Mouse (Mus musculus) urinary bladder, postnatal 14 days (tissue): ENCODE results near the gene Acoxl.

ENCODE experiments used
- DNase-seq: peaks from one replicate; pipeline ENCODE4 v3.0.0; 2021; ENCODE audit warnings: low spot score

Acoxl gene

DNA sequence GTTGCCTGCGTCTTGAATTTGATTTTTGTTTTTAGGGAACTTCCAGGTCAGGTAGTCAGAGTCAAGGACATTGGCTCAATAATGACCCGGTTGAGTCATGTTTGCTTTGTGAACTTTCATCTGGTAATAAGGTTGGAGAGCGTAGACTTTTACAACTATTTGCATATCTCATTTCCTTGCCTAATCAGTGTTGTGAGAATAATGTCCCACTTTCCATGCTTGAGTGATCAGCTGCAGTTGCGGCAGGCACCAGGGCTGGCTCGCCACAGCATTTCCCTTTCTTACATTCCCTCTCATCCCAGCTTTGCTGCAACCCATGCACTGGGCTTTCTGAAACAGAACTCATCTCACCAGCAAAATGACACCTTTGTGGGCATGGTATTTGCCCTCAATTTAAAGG, 59.0 kb downstream of the Acoxl start:
- no peak for DNase-seq

DNA sequence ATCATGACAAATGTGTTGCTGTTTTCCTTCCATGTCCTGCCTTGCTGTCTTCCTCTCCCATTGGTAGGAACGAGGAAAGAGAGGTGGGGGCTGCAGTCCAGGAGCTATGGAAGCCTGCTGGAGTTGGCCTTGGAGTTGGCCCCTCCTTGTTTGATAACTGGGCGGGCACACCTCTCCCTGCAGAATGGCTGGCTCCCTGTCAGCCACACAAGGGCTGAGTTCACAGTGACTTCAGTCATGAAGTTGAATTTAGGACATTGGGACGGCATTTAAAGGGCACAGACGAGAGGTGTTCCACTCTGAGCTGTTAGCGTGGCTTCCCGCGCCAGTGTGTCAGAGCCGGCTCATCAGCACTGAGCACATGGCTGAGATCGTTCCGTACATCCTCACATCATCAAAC, 66.2 kb downstream of the Acoxl start:
- DNase-seq = no peak

DNA sequence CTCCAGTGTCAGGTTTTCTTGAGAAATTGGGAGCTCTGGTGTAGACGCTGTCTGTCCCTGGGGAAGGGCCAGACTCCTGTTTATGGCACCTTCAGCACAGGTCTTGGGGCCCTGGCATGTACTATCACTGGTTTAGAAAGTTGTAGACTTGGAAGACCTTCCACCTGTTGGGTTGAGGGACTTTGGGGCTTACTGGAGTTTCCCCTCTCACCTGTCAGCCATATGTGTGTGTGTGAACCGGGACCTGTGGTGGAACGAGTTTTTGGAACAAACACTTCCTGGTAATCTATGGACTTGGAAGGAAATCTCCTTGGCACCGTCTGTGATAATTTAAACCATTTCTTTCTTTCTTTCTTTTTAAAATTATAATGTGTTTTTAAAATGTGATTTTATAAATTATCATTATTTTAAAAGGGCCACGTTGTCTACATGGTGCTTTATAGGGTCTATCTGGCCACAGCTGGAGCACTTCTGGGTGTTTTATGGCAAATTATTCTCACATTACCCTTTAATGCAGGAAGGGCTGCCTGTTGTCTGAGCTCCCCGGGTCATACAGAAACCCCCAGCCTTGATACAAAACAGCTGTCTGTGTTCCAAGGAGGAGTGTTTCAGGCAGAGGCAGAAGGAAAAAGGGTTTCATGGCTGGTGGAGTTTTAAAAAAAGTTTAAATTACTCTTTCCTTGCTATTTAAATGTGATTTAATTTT, 68.5 kb downstream of the Acoxl start:
- DNase-seq = no peak

DNA sequence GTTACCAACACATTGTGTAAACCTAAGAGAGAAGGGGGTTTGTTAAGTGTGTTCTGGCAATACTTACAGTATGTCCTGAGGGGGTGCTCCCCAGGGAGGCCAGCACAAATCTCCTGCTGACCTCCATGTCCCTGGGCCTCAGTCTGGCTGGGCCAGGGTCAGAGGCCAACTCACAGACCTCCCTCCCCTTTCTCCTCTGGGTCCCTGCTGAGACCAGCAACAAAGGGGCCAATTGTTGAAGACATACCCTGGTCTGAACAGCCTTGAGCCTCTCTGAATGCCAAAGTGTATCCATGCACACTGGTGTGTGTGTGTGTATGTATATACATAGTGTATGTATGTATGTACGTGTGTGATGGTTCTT, 69.0 kb downstream of the Acoxl start:
- DNase-seq = no peak

DNA sequence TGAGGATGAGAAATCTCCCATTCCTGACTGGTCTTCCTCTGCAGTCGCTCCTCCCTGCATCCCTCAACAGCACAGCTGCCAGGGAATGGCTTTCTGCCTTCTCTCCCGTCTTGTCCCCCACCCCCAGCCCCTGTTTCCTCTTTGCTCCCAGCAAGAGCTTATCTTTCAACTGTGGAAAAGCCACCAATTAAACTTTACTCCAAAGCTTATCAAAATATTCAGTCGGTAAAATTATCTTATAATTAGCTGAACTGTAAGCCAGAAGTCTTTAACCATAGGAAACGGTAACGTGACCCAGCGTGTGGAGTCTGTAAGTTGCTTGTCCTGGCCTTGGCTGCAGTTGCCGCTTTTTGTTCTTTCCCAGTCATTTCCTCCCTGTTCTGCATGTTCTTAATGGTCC, 70.2 kb downstream of the Acoxl start:
- DNase-seq = no peak

DNA sequence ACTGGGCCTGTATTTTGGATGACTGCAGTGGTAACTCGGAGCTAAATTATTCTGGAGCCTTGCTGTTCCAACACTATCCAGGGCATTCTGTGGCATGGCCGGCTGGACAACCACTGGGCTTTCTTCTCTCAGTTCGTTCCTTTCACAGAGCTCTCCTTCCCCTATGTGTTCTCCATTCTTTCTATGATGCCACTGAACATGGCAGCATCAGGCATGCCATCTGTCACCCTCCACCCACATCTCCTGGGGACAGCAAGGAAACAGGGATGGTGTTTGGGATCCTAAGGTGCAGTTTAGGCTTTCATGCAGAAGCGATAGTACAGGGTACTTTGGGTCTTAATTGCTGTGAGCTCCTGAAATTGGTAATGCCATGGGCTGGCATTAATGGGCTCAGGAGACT, 71.1 kb downstream of the Acoxl start:
- DNase-seq = no peak

DNA sequence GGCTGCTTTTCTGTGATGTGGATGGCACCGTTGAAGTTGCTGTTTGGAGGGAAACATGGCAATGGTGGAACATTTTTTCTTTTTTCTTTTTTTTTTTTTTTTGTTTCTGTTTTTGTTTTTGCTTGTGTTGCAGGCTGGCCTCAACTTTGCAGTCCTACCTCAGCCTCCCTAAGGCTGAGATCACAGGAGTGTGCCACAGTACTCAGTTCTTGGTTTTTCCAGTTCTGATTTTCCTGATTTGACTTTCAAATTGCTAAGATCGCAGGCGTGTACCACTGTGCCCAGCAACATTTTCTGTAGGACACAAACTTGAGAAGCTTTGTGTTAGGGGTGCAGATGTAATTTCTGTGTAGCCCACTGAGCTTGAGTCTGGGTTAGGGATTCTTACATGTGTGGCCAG, 72.9 kb downstream of the Acoxl start:
- DNase-seq = no peak

DNA sequence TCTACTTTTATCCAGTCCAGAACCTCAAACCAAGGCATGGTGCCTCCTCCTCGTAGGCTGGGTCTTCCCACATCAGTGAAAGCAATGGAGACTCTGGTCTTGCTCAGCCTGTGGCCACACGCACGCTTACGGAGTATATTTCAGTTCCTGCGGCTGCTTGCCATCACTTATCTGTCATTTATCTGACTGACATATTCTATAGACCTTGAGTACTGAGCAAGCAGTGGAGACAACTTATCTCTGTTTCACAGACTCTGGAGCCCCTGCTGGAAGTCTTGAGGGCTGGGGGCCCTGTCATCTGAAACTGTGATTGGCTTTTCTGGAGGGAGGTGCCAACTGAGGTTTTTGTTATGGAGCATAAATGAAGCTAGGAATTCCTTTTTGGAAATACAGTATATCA, 75.4 kb downstream of the Acoxl start:
- no peak for DNase-seq

DNA sequence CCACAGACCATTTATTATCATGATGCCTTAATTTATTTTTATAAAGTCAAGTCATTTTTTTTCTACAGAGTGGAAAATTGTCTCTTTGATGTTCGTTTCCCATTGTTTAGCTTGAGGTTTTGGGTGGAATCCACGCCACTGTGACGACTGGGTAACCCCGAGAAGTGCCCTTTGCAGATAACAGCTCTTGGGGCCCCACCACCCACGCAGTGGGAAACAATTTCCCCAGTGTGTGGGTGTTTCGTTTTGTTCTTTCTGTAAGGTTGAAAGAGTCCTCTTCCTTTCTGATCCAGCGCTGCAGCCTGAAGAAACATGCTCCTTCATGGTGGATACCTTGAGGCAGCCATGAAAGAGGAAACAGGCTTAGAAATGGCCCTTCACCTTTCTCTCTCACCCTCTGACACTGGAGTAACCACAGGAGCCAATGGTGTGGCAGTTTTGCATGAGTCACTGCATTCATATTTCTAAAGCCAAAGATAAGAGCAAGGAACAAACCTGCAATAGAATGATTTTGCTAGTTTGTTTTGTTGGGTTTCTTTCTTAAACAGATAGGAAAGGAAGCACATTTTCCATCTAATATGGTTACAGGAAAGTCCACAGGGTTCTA, 78.2 kb downstream of the Acoxl start:
- DNase-seq = no peak

DNA sequence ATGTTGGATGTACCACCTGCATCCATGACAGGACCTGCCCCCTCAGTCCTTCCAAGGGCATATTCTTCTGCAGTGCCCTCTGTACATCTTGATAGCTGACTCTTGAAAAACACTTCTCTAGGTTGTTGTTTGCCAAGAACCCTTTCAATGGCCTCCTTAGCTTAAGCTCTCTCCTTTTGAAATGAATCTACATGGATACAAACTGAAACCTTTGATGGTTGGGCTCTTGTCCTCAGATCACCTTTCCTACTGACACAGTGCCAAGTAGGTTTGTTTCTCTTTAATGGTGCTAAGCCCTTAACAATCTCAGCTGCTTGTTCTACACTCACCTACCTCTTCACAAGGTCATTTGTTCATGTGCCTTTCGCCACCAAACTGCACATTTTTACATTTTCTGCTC, 81.1 kb downstream of the Acoxl start:
- DNase-seq = no peak

DNA sequence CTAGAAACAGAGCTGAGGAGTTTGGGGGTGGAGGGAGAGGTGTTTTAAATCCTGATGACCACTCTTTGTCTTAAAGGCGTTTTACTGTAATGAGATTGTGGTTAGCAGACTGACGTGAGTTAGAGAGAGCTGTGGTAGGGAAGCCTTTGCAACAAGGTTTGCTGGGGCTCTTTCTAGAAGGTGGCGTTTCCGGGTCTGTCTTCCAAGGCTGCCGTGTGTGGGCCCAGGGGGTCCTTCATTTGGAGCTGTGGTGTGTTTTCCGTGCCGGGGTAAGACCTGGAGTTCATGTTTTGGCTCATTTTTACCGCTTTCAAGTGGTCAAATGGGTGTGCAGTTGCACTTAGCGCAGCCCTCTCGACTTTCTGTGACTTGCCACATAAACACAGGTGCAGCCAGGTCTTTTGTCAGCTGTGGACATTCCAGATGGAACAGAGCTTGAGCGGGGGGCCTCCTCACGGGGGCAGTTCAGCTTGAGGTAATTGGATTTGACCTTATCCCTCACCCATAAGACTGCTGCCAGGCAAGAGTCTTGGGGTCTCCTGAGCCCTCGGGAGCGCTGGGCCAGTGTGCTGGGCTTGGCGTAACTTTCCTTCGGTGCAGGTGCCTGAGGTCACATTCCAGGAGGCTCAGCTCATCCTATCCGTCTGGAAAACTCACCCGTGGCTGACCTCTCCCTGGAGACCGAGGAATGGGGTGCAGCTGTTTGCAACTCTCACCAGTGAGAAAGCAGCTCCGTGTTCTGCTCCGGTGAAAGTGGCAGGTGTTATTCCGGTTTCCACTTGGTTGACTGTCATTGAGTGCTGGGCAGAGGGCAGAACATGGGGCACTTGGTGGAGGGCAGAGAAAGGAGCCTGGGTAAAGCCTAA, 83.6 kb downstream of the Acoxl start:
- no peak for DNase-seq

DNA sequence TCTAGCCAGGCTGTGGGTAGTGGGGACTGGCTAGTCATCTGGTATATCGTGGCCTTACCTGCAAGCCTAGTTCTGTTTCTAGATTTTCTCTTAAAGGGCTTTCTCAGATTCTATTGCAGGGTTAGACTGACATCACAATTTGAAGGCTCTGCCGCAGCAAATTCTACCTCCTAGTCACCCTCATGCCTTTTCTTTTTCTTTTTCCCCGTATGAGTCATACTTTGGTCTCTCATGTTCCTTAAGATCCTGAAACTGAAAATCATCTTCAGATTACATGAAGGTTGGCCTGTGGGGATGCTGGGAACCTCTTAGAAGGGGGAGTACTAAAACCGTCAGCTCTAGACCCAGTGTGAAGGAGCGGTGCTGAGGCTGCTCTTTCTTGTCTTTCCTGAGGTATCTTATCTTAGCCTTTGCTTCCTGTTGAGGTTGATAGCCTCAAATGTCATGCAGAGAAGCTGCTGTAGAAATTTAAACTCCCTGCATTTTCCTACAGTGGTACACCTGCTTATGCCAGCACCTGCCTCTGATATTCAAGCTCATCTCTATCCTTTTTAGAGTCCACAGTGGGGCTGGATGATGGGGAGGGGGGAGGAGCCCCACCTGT, 84.5 kb downstream of the Acoxl start:
- no peak for DNase-seq

DNA sequence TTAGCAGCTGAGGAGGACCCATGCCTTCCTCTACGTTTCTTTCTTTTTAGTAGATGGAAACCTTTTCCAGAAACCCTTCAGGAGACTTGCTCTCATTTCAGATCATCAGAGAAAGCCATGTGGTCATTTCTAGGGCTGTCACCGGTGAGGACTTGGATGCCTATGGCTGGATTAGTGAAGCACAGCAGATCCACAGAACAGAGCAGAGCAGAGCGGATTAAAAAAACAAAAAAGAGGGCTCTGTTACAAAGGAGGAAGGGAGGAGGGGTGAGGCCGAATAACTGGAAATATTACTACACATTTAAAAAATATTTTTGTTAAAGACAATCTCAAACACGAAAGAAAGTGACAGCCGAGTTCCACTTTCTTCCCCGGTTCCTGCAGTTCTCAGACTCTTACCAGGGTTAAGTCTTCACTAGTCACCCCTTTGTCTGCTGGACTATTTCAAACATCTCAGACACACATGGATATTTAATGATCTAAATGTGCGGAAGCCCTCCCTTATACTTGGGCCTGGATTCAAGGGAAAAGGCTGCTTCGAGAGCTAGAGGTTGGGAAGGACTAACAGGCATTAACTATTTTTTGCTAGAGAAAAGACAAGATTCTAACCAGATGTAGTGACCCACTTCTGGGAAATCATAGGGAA, 88.1 kb downstream of the Acoxl start:
- no peak for DNase-seq

DNA sequence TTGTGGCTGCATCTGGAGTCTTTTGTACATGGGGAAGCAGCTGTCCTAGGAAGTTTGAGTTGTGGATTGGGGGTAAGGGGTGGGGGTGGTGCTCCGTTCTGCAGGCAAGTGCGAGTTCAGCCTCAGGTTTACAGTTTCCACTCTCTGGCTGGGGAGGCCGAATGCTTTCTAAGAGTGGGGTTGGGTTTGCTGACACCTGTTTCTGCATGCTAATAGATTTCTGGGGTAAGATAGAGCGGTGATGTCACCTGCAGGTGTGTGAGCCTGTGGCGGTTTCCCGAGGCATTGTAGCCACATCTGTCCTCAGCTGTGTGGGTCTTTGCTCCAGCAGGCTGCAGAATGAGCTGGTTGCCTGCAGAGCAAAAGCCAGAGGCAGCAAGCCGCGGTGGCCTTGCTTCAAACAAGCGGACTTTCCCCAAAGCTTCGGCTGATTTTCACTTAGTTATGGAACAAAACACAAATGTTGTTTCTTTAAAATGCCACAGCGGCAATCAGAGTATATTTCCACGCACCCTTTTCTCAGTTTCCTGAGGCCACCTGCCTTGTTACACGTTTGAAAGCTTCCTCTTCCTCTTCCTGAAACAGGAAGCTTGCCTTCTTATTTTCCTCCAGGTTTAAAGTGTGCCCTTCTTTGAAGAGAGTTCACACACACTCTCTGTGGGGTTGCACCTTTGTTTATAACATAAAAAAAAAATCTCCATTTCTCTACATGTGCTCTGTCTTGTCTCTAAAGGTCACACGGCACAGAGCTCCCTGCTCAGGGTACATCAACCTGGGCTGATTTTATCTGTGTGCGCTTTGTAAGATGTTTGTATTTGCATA, 89.0 kb downstream of the Acoxl start:
- DNase-seq = no peak

DNA sequence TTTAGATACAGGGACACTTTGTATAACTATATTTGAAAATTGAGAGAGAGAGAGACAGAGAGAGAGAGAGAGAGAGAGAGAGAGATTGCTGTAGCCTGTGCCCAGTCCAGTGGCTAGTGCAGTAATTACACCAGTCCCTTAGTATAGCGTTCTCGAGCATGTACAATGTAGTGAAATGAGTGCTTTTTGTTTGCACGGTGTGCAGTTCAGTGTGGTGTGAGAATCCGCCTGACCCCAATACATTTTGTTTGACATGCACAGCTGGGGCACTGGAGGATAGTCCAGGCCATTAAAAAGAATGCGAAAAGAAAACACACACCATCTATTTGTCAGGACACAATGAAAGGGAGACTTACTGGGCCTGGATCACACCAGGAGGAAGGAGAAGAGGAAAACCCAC, 89.6 kb downstream of the Acoxl start:
- no peak for DNase-seq

DNA sequence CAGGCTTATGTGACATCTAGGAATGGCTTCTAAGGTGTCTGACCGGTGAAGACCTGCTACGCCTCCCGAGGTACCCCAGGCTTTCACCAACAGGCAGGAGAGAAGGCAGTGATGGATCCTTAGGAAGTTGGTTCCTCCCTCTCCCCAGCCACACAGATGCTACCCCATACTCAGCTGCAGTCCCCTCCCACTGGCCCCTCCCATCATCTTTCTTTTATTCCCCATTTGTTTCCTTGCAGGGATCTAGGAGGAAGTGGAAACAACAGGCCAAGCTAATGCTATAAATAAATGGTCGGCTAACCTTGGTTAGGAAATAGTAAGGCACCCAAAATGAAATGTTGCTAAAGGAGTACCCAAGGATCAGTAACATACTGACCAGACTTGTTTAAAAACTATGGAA, 90.2 kb downstream of the Acoxl start:
- DNase-seq = no peak

DNA sequence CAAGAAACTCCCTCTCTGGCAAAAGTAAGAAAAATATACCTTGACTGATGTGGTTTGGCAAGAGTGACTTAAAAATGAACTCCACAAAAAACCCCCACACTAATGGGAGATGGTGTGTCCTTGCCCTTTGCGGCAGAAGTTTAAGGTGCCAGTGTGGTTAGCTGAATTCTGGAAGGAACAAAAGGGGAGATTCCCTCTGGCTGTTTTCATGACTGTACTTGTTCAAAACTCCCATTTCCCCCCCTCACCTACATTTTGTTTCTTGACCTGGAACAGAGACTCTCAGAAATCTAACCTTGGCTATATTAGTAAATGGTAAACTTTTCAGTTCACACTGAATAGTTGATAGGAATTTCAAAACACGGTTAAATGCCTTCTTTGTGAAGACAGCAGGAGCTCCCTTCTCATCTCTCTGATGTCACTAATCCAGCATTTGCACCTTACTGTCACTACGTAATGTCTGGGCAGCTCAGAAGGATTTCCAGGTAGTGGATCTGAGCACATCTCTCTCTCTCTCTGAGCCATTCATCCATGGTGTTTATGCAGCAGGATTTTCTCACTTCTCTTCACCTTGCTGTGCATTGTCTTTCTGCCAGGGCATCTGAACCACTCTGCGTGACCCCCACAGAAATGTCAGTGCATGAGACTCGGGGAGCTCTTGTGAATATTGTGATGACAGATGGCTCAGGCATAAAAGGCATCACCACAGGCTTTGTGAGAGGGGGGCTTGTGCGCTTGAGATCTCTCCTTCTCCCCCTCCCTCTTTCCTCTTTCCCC, 91.5 kb downstream of the Acoxl start:
- DNase-seq = no peak

DNA sequence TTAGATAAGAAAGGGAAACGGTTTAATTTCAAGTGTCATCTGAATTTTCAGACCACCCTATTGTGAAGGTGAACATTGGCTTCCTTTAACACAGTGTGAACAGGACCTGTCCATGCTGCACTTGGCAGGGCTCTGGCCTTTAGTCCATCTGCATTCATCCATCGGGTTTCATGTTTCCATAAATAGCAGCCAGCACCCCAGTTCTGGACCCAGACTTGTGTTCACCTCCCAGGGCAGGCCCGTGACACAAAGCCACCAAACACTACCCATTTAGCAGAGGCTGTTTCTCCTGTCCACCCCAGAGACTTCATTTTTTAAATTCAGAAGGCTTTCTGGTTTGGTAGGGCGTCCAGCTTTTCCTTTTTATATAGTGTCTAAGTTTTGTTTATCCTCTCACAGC, 92.9 kb downstream of the Acoxl start:
- no peak for DNase-seq

DNA sequence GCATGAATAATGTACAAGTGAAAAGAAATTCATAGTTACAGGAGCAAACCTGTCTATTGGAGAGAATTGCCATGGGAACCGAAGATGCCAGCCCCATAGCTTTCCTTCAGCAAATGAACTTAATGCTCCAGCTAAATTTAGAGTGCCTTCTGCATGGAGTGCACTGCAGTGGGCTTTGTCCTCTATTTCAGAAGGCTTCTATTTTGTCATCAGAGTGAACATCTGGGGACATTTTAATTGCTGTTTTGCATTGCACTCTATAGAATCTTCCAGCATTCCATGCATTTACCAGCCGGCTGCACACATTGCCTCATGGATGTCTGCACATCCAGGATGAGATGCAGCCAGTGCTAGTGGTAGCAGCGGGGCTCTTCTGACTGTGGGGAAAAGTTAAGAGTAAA, 94.9 kb downstream of the Acoxl start:
- DNase-seq = no peak

DNA sequence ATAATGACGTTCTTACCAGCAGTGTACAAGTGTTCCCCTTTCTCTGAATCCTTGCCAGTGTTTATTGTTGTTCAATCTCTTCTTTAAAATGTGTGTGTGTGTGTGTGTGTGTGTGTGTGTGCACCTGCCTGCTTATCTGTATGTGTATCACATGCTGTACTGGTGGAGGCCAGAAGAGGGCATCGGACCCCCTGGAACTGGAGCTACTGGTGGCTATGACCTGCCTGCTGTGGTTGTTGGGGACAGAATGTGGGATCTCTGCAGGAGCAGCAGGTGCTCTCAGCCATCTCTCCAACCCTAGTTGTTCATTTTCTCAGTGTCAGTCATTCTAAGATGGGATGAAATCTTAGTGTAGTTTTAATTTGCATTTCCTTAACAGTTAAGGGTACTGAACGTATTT, 98.4 kb downstream of the Acoxl start:
- DNase-seq = no peak

DNA sequence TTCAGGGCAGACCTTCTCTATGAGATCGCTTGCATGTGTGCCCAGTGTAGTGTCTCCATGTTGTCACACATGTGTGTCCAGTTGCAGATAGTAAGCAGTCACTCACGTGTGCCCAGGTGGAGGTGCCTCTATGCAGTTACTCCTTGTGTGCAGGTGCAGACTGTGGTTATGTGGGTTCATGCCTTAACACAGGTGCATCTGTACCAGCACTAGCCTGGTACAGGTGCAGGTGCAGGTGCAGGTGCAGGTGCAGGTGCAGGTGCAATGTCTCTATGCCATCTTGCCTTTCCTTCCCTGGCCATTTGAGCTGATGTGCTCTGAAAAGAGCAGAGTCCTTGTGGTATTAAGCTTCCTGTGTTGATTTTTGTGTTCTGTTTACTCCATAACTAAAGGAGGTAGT, 100.5 kb downstream of the Acoxl start:
- DNase-seq = no peak
